Mouse (Mus musculus) testis, adult 10 weeks (tissue): Measurements from ENCODE around the gene Mamld1. TPM values are rescaled to one million over a fixed set of nuclear protein-coding genes. Genes with fewer than 3 reads are reported as not detected.

ENCODE experiments used
- polyA plus RNA-seq: library from polyadenylated mRNA; stranded (reverse); fragments of 350-450 nt; fragmentation: Illumina TruSeq; extraction: RNeasy Lipid Tissue Mini Kit (QIAGEN cat#74804); gene quantifications from one replicate; pipeline ENCODE4 v1.2.3, GENCODE M21; 2014; ENCODE audit warnings: low read depth, low replicate concordance

The Mamld1 gene
- 3.0 TPM for polyA plus RNA-seq

DNA sequence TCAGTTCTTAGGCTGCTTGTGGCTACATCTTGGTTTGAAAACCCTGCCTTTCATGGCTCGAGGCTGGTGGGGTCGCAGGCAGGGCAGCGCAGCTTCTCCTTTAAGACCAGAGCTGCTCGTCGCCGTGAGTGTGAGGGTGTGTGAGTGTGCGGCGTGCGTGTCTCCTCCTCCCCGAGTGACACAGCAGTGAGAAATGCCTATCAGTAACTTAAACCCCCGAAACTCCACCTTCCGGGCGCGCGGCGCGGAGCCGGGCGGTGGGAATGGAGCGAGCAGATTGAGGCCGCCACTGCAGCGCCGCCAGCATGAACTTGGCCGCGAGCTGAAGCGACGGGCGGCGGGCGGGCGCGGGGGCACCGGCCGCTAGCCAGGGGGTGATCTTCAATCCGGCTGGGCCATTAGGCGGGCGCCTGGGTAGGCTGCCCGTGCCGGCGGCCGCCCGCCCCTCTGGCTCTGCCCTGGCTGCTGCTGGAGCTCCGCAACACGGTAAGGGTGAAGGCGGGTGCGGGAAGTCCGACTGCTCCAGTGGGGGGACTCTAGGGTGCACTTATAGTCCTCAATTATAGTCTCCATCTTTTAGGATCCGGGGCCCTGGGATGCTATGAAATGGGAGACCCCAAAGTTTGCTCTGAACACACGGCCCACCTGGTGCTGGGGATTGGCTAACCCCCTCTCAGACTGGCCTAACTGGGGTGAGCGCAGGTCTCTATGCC is at the start of gene Mamld1:
Mamld1 (plus strand) TSS at position 393 of the 713 bp plus-strand sequence.

Other genes starting within 250 kb of the Mamld1 start
- gene Mtm1, start 160.5 kb downstream of the Mamld1 start, polyA plus RNA-seq: 26.2 TPM